ENCODE assay signal across 9 mouse cellular contexts in the genomic region with DNA sequence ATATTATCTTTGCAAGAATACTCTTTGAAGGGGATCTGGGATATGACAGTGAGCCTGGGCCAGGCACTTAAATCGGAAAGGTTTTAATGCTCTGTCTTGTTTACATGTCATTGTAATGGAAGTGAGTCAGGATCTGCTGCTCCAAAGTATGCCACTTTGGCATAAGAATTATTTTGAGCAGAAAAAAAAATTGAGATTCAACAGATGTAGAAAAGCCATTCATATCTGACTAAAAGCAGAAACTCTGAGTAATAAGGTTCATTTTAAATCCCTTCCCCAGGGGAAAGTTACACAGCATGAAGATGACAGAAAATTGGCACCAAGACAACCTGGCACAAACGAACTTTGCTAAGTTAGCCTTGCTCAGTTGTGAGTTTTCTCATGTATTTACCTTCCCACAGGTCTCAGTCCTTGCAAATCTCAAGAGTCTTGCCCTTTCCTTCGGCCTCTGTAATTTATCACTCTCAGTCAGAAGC.
DNase-seq lines count a peak whose midpoint lies in the region; ATAC-seq lines count a peak whose summit lies in the region.
"Had no signal": no experiment of that assay in that cellular context is flagged by ENCODE, and none has a peak within 500 bp of the region (broad histone marks: within the 10 kb centered on the region; RNA-seq: fewer than 3 reads in every experiment).

No protein-coding gene starts in this region.

- no peak for DNase-seq in frontal cortex, postnatal 14 days (ENCODE audit: low spot score in 2 of 2)
- peak; percentile 13 for DNase-seq in urinary bladder, postnatal 14 days (ENCODE audit: low spot score)
- no peak for DNase-seq in urinary bladder, postnatal 36 days (ENCODE audit: low spot score in 2 of 2)
- peak; percentile 1 for DNase-seq in fat pad, adult 2 months (ENCODE audit: extremely low read depth, low read depth, low spot score)
- no peak for DNase-seq in layer of hippocampus, adult 11-12 months (ENCODE audit: low spot score)
- no peak for DNase-seq in c-Kit-positive CD71-positive TER-119-positive erythroid progenitor cells, embryonic 14.5 days (ENCODE audit: low spot score)
- DNase-seq: gastrocnemius, postnatal 36 days had no signal

- ATAC-seq in frontal cortex, adult (ENCODE audit: low TSS enrichment) = peak; percentile 31; the same call in 1 of the 2 replicates
- ATAC-seq: forebrain, embryonic 13.5 days had no signal

Comparison
In these comparisons a context has a peak if more than half of its experiments do, and no peak if none do; other contexts are left out.
1. DNase-seq: peak in urinary bladder, postnatal 14 days (single experiment) and fat pad, adult 2 months (single experiment); none in frontal cortex, postnatal 14 days (0 of 2), urinary bladder, postnatal 36 days (0 of 2), layer of hippocampus, adult 11-12 months (single experiment) and c-Kit-positive CD71-positive TER-119-positive erythroid progenitor cells, embryonic 14.5 days (single experiment).